Mouse (Mus musculus): ENCODE data around the gene Atf7ip. TPM values are rescaled to one million over a fixed set of nuclear protein-coding genes. Genes with fewer than 3 reads are reported as not detected.

The Atf7ip gene
- polyA plus RNA-seq, 2 experiments = 35.7 to 38.4 TPM

DNA sequence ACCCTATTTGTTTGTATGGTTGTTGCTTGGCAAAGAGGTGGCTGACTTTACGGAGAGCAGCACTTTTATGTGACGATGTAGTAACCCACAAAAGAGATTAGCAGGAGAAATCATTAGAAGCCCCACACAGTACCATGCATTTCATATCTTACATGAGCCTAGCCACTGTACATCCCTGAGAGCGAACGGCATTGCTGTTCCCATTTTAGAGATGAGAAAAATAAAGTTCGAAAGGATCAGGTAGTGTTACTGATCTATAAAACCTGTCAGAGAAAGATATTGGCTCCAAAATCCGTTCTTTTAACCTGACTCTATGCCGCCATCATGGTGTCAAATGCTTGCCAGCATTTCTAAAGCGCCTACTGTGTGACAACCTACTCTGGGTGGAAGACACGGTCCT is 36.2 kb upstream of the Atf7ip start:
- no peak for ATAC-seq (ENCODE audit: low FRiP score, low read depth)

DNA sequence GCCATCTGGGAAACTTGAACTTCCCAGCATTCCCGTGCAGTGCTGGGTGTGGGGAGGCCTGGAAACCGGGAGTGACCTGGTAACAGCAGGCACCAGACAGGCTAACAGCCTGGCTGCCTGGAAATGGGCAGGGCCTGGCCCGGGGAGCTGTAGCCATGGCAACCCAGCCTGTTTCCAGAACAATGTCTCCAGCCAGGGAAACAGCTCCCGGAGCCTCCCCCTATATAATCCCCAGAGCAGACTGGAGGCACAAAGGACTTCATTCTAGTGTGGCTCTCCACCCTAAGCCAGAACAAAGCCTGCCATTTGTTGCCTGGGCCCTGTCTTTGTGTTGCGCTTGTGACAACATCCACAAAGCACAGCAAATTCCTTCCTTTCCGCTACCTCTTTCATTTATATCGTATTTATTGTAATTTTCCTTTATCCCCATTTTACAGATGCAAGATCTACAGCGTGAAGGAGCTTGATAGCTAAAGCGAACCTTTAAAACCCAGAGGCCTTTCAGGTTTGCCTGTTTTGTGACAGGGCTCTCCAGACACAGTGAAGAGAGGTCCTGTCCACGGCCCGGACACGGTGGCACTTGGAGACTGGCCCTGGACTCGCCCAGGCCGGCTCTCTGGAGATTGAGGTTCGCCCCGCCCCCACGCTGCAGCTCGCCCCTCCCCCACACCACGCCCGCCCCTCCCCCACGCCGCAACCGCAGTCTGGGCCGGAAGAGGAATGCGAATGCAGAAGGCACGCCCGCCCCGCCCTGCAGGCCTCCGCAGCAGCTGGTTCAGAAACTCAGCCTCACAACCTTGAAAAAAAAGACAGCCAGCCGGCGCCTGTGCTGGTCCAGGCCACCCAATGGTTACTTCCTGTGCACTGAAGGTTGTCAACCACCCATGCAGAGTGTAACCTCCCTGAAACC is 35.4 kb upstream of the Atf7ip start:
- ATAC-seq (ENCODE audit: low FRiP score, low read depth) = peak; percentile 48
- no peaks in the 10 kb centered on the region for H3K27me3 ChIP-seq (ENCODE audit: control insufficient read depth, insufficient read depth, low read length)
- peak; percentile 85 for DNase-seq (ENCODE audit: low spot score)
- peaks cover 40% of the 10 kb centered on the region for H3K4me1 ChIP-seq (ENCODE audit: control insufficient read depth, insufficient read depth, low read length)
- WGBS = 7% methylated on average over 30 of the region's 31 CpGs
- H3K36me3 ChIP-seq (ENCODE audit: control insufficient read depth, insufficient read depth, low read length) = no peaks in the 10 kb centered on the region
- peak overlapping the region; percentile 94 for H3K27ac ChIP-seq (replicated peaks; ENCODE audit: low read depth, low read length)
- no peak for TF ChIP-seq POLR2A (IDR thresholded peaks at IDR 0.05; ENCODE audit: borderline replicate concordance, extremely low read depth, insufficient read depth, insufficient read length)
- no peak overlapping the region for H3K4me3 ChIP-seq (replicated peaks; ENCODE audit: low read length)
- no peak overlapping the region for H3K9ac ChIP-seq (ENCODE audit: low read depth, low read length, severe bottlenecking)
- peak overlapping the region; percentile 6; the same call in 1 of the 2 replicates for H3K4me2 ChIP-seq (replicated peaks; ENCODE audit: low read depth, low read length, severe bottlenecking)
- H3K9me3 ChIP-seq (ENCODE audit: control insufficient read depth, low read length) = no peaks in the 10 kb centered on the region

More for the DNA sequence above, 36.2 kb upstream of the Atf7ip start:
- Histone ChIP-seq H3K4me1 (ENCODE audit: control insufficient read depth, insufficient read depth, low read length) (peaks cover 34% of the 10 kb centered on the region), H3K9me3 (ENCODE audit: control insufficient read depth, low read length) (no peaks in the 10 kb centered on the region), H3K4me3 (replicated peaks; ENCODE audit: low read length) (no peak overlapping the region), H3K27ac (replicated peaks; ENCODE audit: low read depth, low read length) (peak overlapping the region; percentile 94), H3K9ac (ENCODE audit: low read depth, low read length, severe bottlenecking) (no peak overlapping the region), H3K27me3 (ENCODE audit: control insufficient read depth, insufficient read depth, low read length) (no peaks in the 10 kb centered on the region), H3K4me2 (replicated peaks; ENCODE audit: low read depth, low read length, severe bottlenecking) (no peak overlapping the region), H3K36me3 (ENCODE audit: control insufficient read depth, insufficient read depth, low read length) (no peaks in the 10 kb centered on the region)
- TF ChIP-seq POLR2A (IDR thresholded peaks at IDR 0.05; ENCODE audit: borderline replicate concordance, extremely low read depth, insufficient read depth, insufficient read length) = no peak
- no peak for DNase-seq (ENCODE audit: low spot score)
- WGBS = 75% methylated on average over 9 of the region's 9 CpGs

DNA sequence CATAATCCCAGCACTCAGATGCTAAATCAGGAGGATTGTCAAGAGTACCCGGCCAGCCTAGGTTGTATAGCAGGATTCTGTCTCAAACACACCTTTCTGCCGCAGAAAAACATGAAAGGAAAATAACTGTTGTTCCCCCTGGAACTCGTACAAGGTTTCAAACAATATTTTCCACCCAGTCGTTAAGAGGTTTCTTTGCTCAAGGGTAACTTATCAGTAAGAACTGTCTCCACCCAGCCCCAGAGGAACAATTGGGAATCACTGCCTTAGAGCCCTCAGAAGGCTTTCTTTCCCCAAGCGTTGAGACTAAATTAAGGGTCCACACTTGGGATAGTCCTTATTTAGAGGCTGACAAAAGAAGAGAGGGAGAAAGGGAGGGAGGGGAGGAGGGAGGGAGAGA is 34.4 kb upstream of the Atf7ip start:
- no peaks in the 10 kb centered on the region for H3K27me3 ChIP-seq (ENCODE audit: control insufficient read depth, insufficient read depth, low read length)
- WGBS = 29% methylated on average over 5 of the region's 5 CpGs
- H3K4me3 ChIP-seq (replicated peaks; ENCODE audit: low read length) = no peak overlapping the region
- H3K4me2 ChIP-seq (replicated peaks; ENCODE audit: low read depth, low read length, severe bottlenecking) = no peak overlapping the region
- ATAC-seq (ENCODE audit: low FRiP score, low read depth) (no peak), DNase-seq (ENCODE audit: low spot score) (no peak)
- H3K36me3 ChIP-seq (ENCODE audit: control insufficient read depth, insufficient read depth, low read length) = no peaks in the 10 kb centered on the region
- H3K9me3 ChIP-seq (ENCODE audit: control insufficient read depth, low read length) = no peaks in the 10 kb centered on the region
- TF ChIP-seq POLR2A (IDR thresholded peaks at IDR 0.05; ENCODE audit: borderline replicate concordance, extremely low read depth, insufficient read depth, insufficient read length) = no peak
- H3K27ac ChIP-seq (replicated peaks; ENCODE audit: low read depth, low read length) = peak overlapping the region; percentile 94
- H3K9ac ChIP-seq (ENCODE audit: low read depth, low read length, severe bottlenecking) = no peak overlapping the region
- peaks cover 39% of the 10 kb centered on the region for H3K4me1 ChIP-seq (ENCODE audit: control insufficient read depth, insufficient read depth, low read length)

GRCm38 (mm10) chr6:136472779-136473178 is 33.2 kb upstream of the Atf7ip start:
- no peak overlapping the region for H3K4me3 ChIP-seq (replicated peaks; ENCODE audit: low read length)
- H3K4me1 ChIP-seq (ENCODE audit: control insufficient read depth, insufficient read depth, low read length) = peaks cover 36% of the 10 kb centered on the region
- H3K9me3 ChIP-seq (ENCODE audit: control insufficient read depth, low read length) = no peaks in the 10 kb centered on the region
- no peak overlapping the region for H3K9ac ChIP-seq (ENCODE audit: low read depth, low read length, severe bottlenecking)
- no peak overlapping the region for H3K27ac ChIP-seq (replicated peaks; ENCODE audit: low read depth, low read length)
- no peak for DNase-seq (ENCODE audit: low spot score)
- no peak overlapping the region for H3K4me2 ChIP-seq (replicated peaks; ENCODE audit: low read depth, low read length, severe bottlenecking)
- H3K27me3 ChIP-seq (ENCODE audit: control insufficient read depth, insufficient read depth, low read length) = no peaks in the 10 kb centered on the region
- no peak for TF ChIP-seq POLR2A (IDR thresholded peaks at IDR 0.05; ENCODE audit: borderline replicate concordance, extremely low read depth, insufficient read depth, insufficient read length)
- no peak for ATAC-seq (ENCODE audit: low FRiP score, low read depth)
- no peaks in the 10 kb centered on the region for H3K36me3 ChIP-seq (ENCODE audit: control insufficient read depth, insufficient read depth, low read length)
- 71% methylated on average over 6 of the region's 6 CpGs for WGBS

DNA sequence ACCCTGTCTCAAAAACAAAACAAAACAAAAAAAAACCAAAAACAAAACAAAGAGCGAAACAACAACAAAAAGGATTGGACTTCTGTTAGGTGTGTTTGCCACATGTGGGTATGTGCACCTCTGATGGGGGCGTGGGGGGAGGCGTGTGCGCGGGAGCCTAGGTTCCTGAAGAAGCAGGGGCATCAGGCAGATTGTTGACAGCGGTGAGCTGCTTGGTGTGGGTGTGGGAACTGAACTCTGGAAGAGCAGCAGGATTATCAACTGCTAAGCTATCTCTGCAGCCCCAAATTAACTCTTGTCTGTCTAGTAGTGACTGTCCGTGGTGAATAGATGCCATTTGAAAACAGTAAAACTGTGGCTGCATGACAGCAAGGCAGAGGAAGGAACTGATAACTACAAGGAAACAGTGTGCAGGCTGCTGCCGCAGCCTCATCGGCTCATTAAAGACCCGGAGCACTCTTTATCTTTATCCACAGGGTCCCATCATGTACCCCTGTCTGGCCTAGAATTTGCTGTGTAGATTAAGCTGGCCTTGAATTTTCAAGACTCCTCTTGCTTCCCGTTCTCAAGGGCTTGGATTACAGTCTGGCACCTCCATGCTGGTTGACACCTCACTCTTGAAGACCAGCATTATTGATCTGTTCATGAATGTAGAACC is 32.4 kb upstream of the Atf7ip start:
- H3K27ac ChIP-seq (replicated peaks; ENCODE audit: low read depth, low read length) = no peak overlapping the region
- 78% methylated on average over 11 of the region's 11 CpGs for WGBS
- H3K27me3 ChIP-seq (ENCODE audit: control insufficient read depth, insufficient read depth, low read length) = no peaks in the 10 kb centered on the region
- H3K4me1 ChIP-seq (ENCODE audit: control insufficient read depth, insufficient read depth, low read length) = peaks cover 34% of the 10 kb centered on the region
- no peaks in the 10 kb centered on the region for H3K36me3 ChIP-seq (ENCODE audit: control insufficient read depth, insufficient read depth, low read length)
- ATAC-seq (ENCODE audit: low FRiP score, low read depth) (no peak), DNase-seq (ENCODE audit: low spot score) (no peak)
- no peak overlapping the region for H3K4me2 ChIP-seq (replicated peaks; ENCODE audit: low read depth, low read length, severe bottlenecking)
- H3K4me3 ChIP-seq (replicated peaks; ENCODE audit: low read length) = no peak overlapping the region
- TF ChIP-seq POLR2A (IDR thresholded peaks at IDR 0.05; ENCODE audit: borderline replicate concordance, extremely low read depth, insufficient read depth, insufficient read length) = no peak
- H3K9ac ChIP-seq (ENCODE audit: low read depth, low read length, severe bottlenecking) = no peak overlapping the region
- H3K9me3 ChIP-seq (ENCODE audit: control insufficient read depth, low read length) = no peaks in the 10 kb centered on the region
